Mouse (Mus musculus): ENCODE measurements around the gene Syngr1. TPM values are rescaled to one million over a fixed set of nuclear protein-coding genes. Genes with fewer than 3 reads are reported as not detected.
A peak's percentile ranks its signal among the peaks of the same experiment; 100 is the strongest.

Gene Syngr1
- total RNA-seq, 2 experiments from 2014 or later: 534 to 540 TPM

- DNase-seq (ENCODE audit: low spot score in 2 of 2): no peak
- intact Hi-C loops (cut with DNase I): loop anchor here (10.0 kb wide), 1 partner anchor 248 kb away; the partner anchor contains the start of genes Cbx6 and Npcd
These were observed 8.4 kb upstream of the Syngr1 start for GRCm38 (mm10) chr15:80082661-80083275.

GRCm38 (mm10) chr15:80083276-80083731 is 7.8 kb upstream of the Syngr1 start:
- DNase-seq (ENCODE audit: low spot score in 2 of 2): peak; percentile 99 to 100
- intact Hi-C loops (cut with DNase I): loop anchor here (10.0 kb wide), 1 partner anchor 249 kb away; the partner anchor contains the start of genes Cbx6 and Npcd

GRCm38 (mm10) chr15:80083740-80084139 is 7.4 kb upstream of the Syngr1 start:
- intact Hi-C loops (cut with DNase I): loop anchor here (10.0 kb wide), 1 partner anchor 249 kb away; the partner anchor contains the start of genes Cbx6 and Npcd
- DNase-seq (ENCODE audit: low spot score in 2 of 2): no peak

- intact Hi-C loops (cut with DNase I): loop anchor here (5.0 to 10.0 kb wide), 2 partner anchors 253 to 615 kb away; partner anchors contain the start of genes Cbx6 and Npcd
- DNase-seq (ENCODE audit: low spot score in 2 of 2): no peak
These were observed 3.6 kb upstream of the Syngr1 start for GRCm38 (mm10) chr15:80087406-80088012.

GRCm38 (mm10) chr15:80088637-80089036 is 2.5 kb upstream of the Syngr1 start:
- peak; percentile 98 to 99 for DNase-seq (ENCODE audit: low spot score in 2 of 2)
- intact Hi-C loops (cut with DNase I): loop anchor here (5.0 to 10.0 kb wide), 2 partner anchors 254 to 614 kb away; partner anchors contain the start of genes Cbx6 and Npcd

GRCm38 (mm10) chr15:80090155-80090554 is 979 bp upstream of the Syngr1 start:
- no peak for DNase-seq (ENCODE audit: low spot score in 2 of 2)
- intact Hi-C loops (cut with DNase I): loop anchor here (5.0 kb wide), 2 partner anchors 42 to 137 kb away; partner anchors contain the start of gene Tab1

GRCm38 (mm10) chr15:80090741-80091120 is 403 bp upstream of the Syngr1 start:
- intact Hi-C loops (cut with DNase I): loop anchor here (5.0 kb wide), 2 partner anchors 42 to 137 kb away; partner anchors contain the start of gene Tab1
- no peak for DNase-seq (ENCODE audit: low spot score in 2 of 2)

- no peak for DNase-seq (ENCODE audit: low spot score in 2 of 2)
- intact Hi-C loops (cut with DNase I): loop anchor here (5.0 kb wide), 2 partner anchors 40 to 135 kb away; partner anchors contain the start of gene Tab1
These were observed 907 bp downstream of the Syngr1 start for GRCm38 (mm10) chr15:80092041-80092441.

GRCm38 (mm10) chr15:80092599-80092998 is 1.5 kb downstream of the Syngr1 start:
- no peak for DNase-seq (ENCODE audit: low spot score in 2 of 2)
- intact Hi-C loops (cut with DNase I): loop anchor here (5.0 kb wide), 2 partner anchors 40 to 135 kb away; partner anchors contain the start of gene Tab1

GRCm38 (mm10) chr15:80094201-80094600 is 3.1 kb downstream of the Syngr1 start:
- intact Hi-C loops (cut with DNase I): loop anchor here (5.0 kb wide), 2 partner anchors 38 to 133 kb away; partner anchors contain the start of gene Tab1
- no peak for DNase-seq (ENCODE audit: low spot score in 2 of 2)

GRCm38 (mm10) chr15:80095596-80095995 is 4.5 kb downstream of the Syngr1 start:
- no peak for DNase-seq (ENCODE audit: low spot score in 2 of 2)
- intact Hi-C loops (cut with DNase I): no loop called here

GRCm38 (mm10) chr15:80096406-80096805 is 5.3 kb downstream of the Syngr1 start:
- no peak for DNase-seq (ENCODE audit: low spot score in 2 of 2)
- intact Hi-C loops (cut with DNase I): no loop called here

- intact Hi-C loops (cut with DNase I): no loop called here
- no peak for DNase-seq (ENCODE audit: low spot score in 2 of 2)
These were observed 6.1 kb downstream of the Syngr1 start for GRCm38 (mm10) chr15:80096946-80097881.

- intact Hi-C loops (cut with DNase I): no loop called here
- DNase-seq (ENCODE audit: low spot score in 2 of 2): no peak
These were observed 6.9 kb downstream of the Syngr1 start for GRCm38 (mm10) chr15:80097999-80098461.

- no peak for DNase-seq (ENCODE audit: low spot score in 2 of 2)
- intact Hi-C loops (cut with DNase I): no loop called here
These were observed 7.7 kb downstream of the Syngr1 start for GRCm38 (mm10) chr15:80098809-80099208.

GRCm38 (mm10) chr15:80099477-80099876 is 8.3 kb downstream of the Syngr1 start:
- intact Hi-C loops (cut with DNase I): no loop called here

GRCm38 (mm10) chr15:80100196-80100595 is 9.1 kb downstream of the Syngr1 start:
- intact Hi-C loops (cut with DNase I): no loop called here
- no peak for DNase-seq (ENCODE audit: low spot score in 2 of 2)

More at GRCm38 (mm10) chr15:80099477-80099876, 8.3 kb downstream of the Syngr1 start:
- DNase-seq (ENCODE audit: low spot score in 2 of 2): no peak

- DNase-seq (ENCODE audit: low spot score in 2 of 2): peak in 1 of 2 experiments; percentile 61
- intact Hi-C loops (cut with DNase I): no loop called here
These were observed 9.7 kb downstream of the Syngr1 start for GRCm38 (mm10) chr15:80100871-80101270.

- no peak for DNase-seq (ENCODE audit: low spot score in 2 of 2)
- intact Hi-C loops (cut with DNase I): no loop called here
These were observed 10.4 kb downstream of the Syngr1 start for GRCm38 (mm10) chr15:80101503-80101902.

All from left cerebral cortex, postnatal 14 days (tissue).